Mouse (Mus musculus) embryonic fibroblast, embryonic 13.5 days (primary cell): ENCODE measurements around the gene Fam234b. TPM values are rescaled to one million over a fixed set of nuclear protein-coding genes. Genes with fewer than 3 reads are reported as not detected.

ENCODE experiments used
- H3K27ac ChIP-seq: 2 replicates; pipeline ENCODE4 v1.5.1; 2012; ENCODE audit warnings: low read length, control low read depth, inconsistent platforms; ENCODE audit not compliant: insufficient read depth
- H3K4me1 ChIP-seq: 2 replicates; pipeline ENCODE4 v1.6.1; 2011; ENCODE audit warnings: low read length; ENCODE audit not compliant: control insufficient read depth, insufficient read depth
- H3K4me3 ChIP-seq: 2 replicates; pipeline ENCODE4 v1.5.1; 2011; ENCODE audit warnings: mild to moderate bottlenecking, control low read depth, low read length; ENCODE audit not compliant: insufficient read depth
- CTCF ChIP-seq: IDR thresholded peaks from 2 replicates; pipeline ENCODE4 v1.5.1; 2011; ENCODE audit warnings: mild to moderate bottlenecking, control low read depth, low read length, moderate library complexity, borderline replicate concordance; ENCODE audit not compliant: insufficient read depth
- POLR2A ChIP-seq: IDR thresholded peaks from 2 replicates; pipeline ENCODE4 v1.6.1; 2011; ENCODE audit warnings: low read depth, mild to moderate bottlenecking, control low read depth, low read length, moderate library complexity
- polyA plus RNA-seq: library from polyadenylated mRNA; stranded (reverse); fragments of >200 nt; gene quantifications from 2 replicates; pipeline ENCODE4 v1.2.4, GENCODE M21; 2011; ENCODE audit warnings: low read depth; ENCODE audit not compliant: missing spikeins, insufficient read length

The Fam234b gene
- polyA plus RNA-seq, 1 experiment, result 13.7 TPM

DNA sequence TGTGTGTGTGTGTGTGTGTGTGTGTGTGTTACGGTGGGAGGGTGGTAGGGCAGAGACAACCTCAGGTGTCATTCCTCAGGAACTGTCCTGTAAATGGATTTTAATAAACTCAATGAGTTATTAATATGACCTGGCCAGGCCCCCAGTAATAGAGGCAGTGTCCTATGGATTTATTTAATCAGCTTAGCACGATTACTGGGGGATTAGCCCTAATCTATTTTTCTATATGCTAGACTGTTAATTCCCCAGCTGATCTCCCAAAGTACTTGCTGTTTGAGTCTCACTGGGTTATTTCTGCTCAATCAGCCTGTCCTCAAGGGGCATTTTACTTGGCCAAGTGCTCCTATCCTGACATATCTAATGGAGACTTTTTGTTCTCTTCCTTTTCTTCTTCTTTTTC is 14.9 kb downstream of the Fam234b start:
- no peaks in the 10 kb centered on the region for H3K4me1 ChIP-seq
- H3K27ac ChIP-seq, result no peak overlapping the region
- TF ChIP-seq POLR2A (no peak), CTCF (no peak)
- no peak overlapping the region for H3K4me3 ChIP-seq

DNA sequence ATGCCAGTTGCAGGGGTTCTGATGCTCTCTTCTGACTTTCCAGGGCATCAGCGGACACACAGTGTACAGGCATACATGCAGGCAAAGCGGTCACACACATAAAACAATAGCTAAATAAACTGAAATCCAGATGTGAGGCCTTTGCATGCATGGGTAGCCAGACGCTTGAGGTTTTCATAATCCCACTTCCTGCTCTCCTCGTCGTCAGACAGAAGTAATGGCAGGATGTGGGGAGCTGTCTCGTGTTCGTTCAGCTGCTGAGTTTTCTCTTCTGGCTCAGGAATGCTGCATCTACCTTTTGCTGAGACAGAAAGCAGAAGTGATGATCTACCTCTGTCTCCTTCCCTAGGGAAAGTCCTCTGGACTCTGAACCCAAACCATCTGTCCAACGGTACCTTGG is 20.6 kb downstream of the Fam234b start:
- H3K27ac ChIP-seq, result no peak overlapping the region
- TF ChIP-seq CTCF (no peak), POLR2A (no peak)
- peaks cover 5% of the 10 kb centered on the region for H3K4me1 ChIP-seq
- H3K4me3 ChIP-seq, result no peak overlapping the region

DNA sequence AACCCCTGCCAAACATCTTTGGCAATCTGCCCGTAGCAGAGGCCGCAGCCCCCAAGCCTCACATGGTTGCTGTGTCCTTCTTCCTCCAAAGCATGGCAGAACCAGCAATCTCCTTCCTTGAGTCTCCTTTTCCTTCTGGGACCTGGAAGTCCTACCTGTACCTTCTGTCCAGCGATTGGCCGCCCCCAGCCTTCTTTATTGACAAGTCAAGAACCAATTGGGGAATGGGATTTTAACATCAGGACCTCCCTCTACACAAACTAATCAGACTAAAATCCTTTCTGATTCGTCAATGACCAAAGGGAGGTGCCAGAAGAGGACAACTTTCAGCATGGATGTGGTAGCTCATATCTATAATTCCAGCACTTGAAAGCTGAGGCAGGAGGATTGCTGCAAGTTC is 22.1 kb downstream of the Fam234b start:
- H3K27ac ChIP-seq, result no peak overlapping the region
- peaks cover 8% of the 10 kb centered on the region for H3K4me1 ChIP-seq
- H3K4me3 ChIP-seq, result no peak overlapping the region
- TF ChIP-seq POLR2A (no peak), CTCF (no peak)

DNA sequence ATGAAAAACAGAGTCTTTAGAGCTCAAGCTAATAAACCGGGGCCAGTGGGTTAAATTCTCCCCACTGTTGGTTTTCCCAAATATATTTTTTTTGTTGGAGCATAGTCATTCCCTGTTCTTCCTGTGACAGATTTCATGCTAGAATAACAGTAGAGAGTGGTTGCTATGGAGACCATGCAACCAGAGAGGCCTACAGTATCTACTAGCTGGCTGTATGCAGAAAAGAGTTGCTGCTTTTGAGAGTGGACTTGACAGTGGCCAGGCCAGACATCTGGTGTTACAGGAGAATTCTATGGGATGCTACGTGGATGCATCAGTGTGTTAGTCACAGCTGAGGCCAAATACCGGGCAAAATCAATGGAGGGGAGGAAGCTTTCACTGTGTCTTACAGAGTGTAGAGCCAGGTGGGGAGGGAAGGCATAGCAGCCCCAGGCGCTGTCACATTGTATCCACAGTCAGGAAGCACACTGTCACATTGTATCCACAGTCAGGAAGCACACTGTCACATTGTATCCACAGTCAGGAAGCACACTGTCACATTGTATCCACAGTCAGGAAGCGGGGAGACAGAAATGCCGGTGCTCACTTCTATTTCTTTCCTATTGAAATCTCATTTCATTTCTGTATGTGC is 26.1 kb downstream of the Fam234b start:
- H3K4me3 ChIP-seq, result no peak overlapping the region
- H3K27ac ChIP-seq, result no peak overlapping the region
- H3K4me1 ChIP-seq, result peaks cover 10% of the 10 kb centered on the region; the same call in 1 of the 2 replicates
- TF ChIP-seq POLR2A, result no peak

DNA sequence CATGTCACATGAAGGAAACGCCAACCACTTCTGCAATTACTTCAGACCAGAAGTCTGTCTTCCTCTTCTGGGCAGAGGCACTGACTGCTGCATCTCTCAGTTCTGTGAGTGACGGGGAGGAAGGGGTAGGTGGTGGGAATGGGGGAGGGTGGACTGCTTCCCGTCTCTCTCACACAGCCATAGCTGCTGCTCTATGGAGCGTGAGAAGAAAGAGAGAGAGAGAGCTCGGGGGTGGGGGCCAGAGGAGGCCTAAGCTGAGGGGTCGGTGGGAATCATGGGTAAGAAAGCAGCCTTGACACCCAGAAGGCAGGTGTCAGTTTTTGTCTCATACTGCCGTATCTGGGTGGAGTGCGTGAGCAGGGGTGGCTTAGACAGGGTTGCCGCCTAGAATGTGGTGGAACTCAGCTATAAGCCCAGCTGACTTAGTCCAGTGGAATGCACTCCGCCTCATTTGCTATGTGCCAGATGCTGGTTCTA is 30.7 kb downstream of the Fam234b start:
- TF ChIP-seq POLR2A (no peak), CTCF (no peak)
- H3K4me1 ChIP-seq, result 0 out of 2 replicates have a peak, but pooled peaks cover 10% of the 10 kb centered on the region
- no peak overlapping the region for H3K27ac ChIP-seq
- no peak overlapping the region for H3K4me3 ChIP-seq

DNA sequence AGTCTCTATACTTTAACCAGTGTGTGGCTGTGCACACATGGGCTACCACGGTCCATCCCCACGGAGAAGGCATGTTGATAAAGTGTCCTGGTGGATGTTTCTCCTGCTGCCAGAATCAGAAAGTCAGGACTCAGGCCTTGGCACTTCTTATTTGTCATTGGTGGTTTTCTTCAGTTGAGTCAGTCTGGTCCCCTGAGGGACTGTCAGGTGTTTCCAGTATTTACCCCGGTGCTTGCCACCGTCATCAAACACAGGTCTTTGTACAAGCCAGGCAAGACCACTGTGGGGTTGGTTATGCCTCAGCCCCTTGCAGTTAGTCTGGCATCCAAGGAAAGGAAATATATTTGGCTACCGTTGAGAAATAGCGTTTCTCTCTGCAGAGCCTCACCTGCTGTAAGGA is 32.8 kb downstream of the Fam234b start:
- 0 out of 2 replicates have a peak, but pooled peaks cover 7% of the 10 kb centered on the region for H3K4me1 ChIP-seq
- no peak for TF ChIP-seq POLR2A
- no peak for TF ChIP-seq CTCF
- no peak overlapping the region for H3K27ac ChIP-seq
- no peak overlapping the region for H3K4me3 ChIP-seq

DNA sequence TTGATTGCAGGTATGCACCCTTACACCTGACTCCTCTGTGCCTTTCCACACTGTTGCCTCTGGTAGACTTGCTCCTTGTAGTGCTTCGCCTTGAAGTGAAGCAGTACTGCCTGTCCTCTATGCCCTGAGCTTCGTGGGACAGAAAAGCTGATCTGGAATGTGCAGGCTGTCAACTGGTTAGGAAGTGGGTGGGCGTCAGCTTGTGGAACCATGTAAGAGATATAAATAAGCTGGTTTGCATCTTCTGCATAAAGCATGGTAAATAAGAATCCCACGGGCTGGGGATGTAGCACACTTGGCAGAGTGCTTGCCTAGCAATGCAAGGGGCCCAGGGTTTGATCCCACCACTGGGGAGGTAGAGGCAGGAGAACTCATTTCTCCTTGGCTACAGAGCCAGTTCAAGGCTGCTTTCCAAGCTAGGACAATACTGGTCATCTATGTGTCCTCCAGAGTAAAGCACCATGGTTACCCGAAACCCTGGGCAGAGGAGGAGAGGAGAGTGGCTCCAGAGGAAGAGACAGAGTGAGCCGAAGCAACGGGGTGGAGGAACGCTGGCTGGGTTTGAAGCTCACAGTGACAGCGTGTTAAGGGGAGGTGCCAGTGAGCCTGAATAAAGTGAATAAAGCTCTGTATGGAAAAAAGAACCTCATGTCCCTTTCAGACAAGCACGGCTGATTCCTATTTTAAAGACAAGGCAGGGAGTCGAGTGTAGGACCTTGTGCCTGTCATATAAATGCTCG is 34.8 kb downstream of the Fam234b start:
- 0 out of 2 replicates have a peak, but pooled peaks cover 7% of the 10 kb centered on the region for H3K4me1 ChIP-seq
- H3K27ac ChIP-seq, result no peak overlapping the region
- TF ChIP-seq POLR2A, result no peak
- H3K4me3 ChIP-seq, result no peak overlapping the region

DNA sequence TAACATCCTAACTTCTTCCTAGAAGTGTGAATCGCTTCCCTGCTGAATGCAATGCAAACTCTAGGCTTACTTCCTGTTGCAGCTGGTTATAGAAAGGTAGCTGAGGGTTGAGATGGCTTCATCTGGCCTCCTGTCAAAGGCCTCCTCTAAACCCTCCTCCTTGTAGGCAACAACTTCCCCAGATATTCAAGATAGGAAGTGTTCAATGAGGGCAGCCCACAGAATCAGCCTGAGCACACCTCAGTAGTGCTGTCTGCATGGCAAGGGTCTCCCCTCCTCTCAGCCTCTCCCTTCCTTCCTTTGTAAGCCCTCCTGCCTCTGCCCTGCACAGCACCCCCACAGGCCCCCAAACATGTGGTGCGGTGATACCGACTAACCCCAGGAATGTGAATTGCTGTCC is 38.0 kb downstream of the Fam234b start:
- no peak overlapping the region for H3K4me3 ChIP-seq
- no peak for TF ChIP-seq POLR2A
- no peak for TF ChIP-seq CTCF
- H3K4me1 ChIP-seq, result no peaks in the 10 kb centered on the region
- H3K27ac ChIP-seq, result no peak overlapping the region

DNA sequence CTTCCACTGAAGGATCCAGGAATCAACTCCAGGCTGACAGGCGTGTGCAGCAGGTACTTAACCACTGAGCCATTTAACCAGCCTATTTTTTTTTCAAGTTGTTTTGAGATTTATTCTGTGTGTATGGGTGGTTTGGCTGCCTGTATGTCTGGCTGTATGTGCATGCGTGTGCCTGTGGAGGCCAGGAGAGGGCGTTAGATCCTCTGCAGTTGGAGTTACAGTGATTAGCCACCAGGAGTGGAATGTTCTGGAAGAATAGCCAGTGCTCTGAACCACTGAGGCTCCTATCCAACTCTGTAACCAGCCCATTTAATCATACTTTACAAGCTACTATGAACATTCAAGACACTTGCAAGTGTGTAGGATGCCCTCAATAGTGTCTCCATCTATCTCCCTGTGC is 38.8 kb downstream of the Fam234b start:
- Histone ChIP-seq H3K4me1 (no peaks in the 10 kb centered on the region; the same call in 1 of the 2 replicates), H3K27ac (no peak overlapping the region), H3K4me3 (no peak overlapping the region)
- TF ChIP-seq POLR2A (no peak), CTCF (no peak)

DNA sequence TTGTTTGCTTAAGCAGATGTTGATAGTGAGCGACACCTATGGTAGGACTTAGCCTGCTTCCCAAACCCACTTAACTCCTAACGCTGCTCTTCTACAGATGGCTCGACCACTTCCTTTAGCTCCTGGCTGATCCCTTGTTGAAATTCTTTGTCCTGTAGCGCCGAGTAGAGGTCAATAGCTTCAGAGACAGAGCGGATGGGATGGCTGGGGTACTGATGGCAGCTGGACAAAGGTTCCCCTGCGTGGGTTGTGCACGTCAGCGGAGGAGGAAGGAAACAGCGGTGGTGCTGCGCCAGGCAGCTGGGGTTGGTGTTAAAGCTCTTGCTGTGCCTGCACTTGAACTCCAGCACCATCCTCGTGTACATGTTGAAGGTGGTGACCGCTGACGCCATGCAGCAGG is 39.5 kb downstream of the Fam234b start:
- Histone ChIP-seq H3K4me3 (no peak overlapping the region), H3K4me1 (no peaks in the 10 kb centered on the region; the same call in 1 of the 2 replicates), H3K27ac (no peak overlapping the region)
- no peak for TF ChIP-seq POLR2A
- TF ChIP-seq CTCF, result no peak

DNA sequence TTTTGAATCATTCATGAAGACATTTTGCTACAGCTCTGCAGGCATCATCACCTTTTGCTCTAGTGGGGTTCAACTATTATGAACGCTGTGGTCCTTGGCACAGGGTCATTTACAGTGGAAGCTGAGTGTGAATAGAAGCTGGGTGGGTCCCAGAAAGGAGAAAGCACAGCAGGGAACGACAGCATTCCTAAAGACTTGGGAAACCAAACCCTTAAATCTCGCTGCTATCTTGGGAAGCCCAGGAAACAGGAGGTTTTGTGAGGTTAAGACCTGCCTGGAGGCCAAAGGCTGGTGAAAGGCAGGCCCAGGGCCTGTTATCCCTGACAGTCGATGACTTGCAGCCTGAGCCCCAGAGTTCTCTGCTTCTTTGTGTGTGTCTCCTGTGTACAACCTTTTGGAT is 40.4 kb downstream of the Fam234b start:
- H3K27ac ChIP-seq, result no peak overlapping the region
- no peaks in the 10 kb centered on the region; the same call in 1 of the 2 replicates for H3K4me1 ChIP-seq
- H3K4me3 ChIP-seq, result no peak overlapping the region
- TF ChIP-seq CTCF, result no peak
